21 mouse cellular contexts compared by ENCODE assay signal in genomic region chr11:116058868-116059690, GRCm38 (mm10). TPM values are rescaled to one million over a fixed set of nuclear protein-coding genes. Genes with fewer than 3 reads are reported as not detected.
DNase-seq lines count a peak whose midpoint lies in the region; ATAC-seq and TF ChIP-seq lines count a peak whose summit lies in the region.
"Had no signal": no experiment of that assay in that cellular context is flagged by ENCODE, and none has a peak within 500 bp of the region (broad histone marks: within the 10 kb centered on the region; RNA-seq: fewer than 3 reads in every experiment).

No protein-coding gene starts in this region.

- no peak overlapping the region for H3K4me3 ChIP-seq in forebrain, embryonic 12.5 days (replicated peaks)
- H3K4me3 ChIP-seq in forebrain, embryonic 10.5 days = no peak overlapping the region
- no peak overlapping the region for H3K4me3 ChIP-seq in left cerebral cortex, adult 2 months
- no peak overlapping the region for H3K4me3 ChIP-seq in liver, postnatal 0 days (ENCODE audit: low read depth, low read length)
- H3K4me3 ChIP-seq: gastrocnemius, adult 2 months; midbrain, embryonic 15.5 days; neural tube, embryonic 12.5 days had no signal

- TF ChIP-seq CTCF in left cerebral cortex, adult 2 months (IDR thresholded peaks at IDR 0.05) = no peak
- TF ChIP-seq CTCF in liver, postnatal 0 days (IDR thresholded peaks at IDR 0.05; ENCODE audit: low read depth) = no peak

- no peaks in the 10 kb centered on the region for H3K27me3 ChIP-seq in forebrain, embryonic 12.5 days
- H3K27me3 ChIP-seq in forebrain, embryonic 10.5 days (ENCODE audit: poor library complexity, severe bottlenecking) = no peaks in the 10 kb centered on the region
- H3K27me3 ChIP-seq in liver, postnatal 0 days (ENCODE audit: insufficient read depth, low read length) = no peaks in the 10 kb centered on the region
- H3K27me3 ChIP-seq: midbrain, embryonic 15.5 days; neural tube, embryonic 12.5 days had no signal

- H3K9ac ChIP-seq in forebrain, embryonic 12.5 days = no peak overlapping the region
- no peak overlapping the region for H3K9ac ChIP-seq in liver, postnatal 0 days (replicated peaks)
- H3K9ac ChIP-seq: lung, embryonic 14.5 days; midbrain, embryonic 15.5 days; neural tube, embryonic 12.5 days had no signal

- 94% methylated on average over 17 of the region's 17 CpGs for WGBS in forebrain, embryonic 12.5 days
- 91% methylated on average over 17 of the region's 17 CpGs for WGBS in forebrain, embryonic 10.5 days
- WGBS in liver, postnatal 0 days (ENCODE audit: insufficient replicate concordance) = 94% methylated on average over 17 of the region's 17 CpGs

- intact Hi-C loops in left cerebral cortex, adult 2 months (cut with DNase I) = loop anchor here (2.0 kb wide), 1 partner anchor 28 kb away; the partner anchor contains the start of gene Unk
- intact Hi-C loops in left cerebral cortex, postnatal 25 days (cut with DNase I) = no loop called here

- DNase-seq in forebrain, embryonic 10.5 days (ENCODE audit: extremely low spot score, low spot score) = no peak
- DNase-seq in left cerebral cortex, adult 2 months (ENCODE audit: extremely low spot score in 1 of 2, low spot score in 2 of 2) = no peak
- no peak for DNase-seq in left cerebral cortex, adult 18-20 months (ENCODE audit: low spot score in 2 of 2)
- peak; percentile 45 for DNase-seq in testis, postnatal 10 days (ENCODE audit: low spot score)
- no peak for DNase-seq in testis, postnatal 14 days (ENCODE audit: low spot score)
- DNase-seq in liver, postnatal 0 days = peak; percentile 14
- no peak for DNase-seq in left cerebral cortex, postnatal 25 days (ENCODE audit: low spot score in 2 of 2)
- DNase-seq: adrenal gland, adult 8-10 months; gastrocnemius, adult 2 months; kidney, adult 11 months; lung, postnatal 36 days; retina, postnatal 1 day; thymus, postnatal 25 days had no signal

- ATAC-seq in forebrain, embryonic 12.5 days (ENCODE audit: low FRiP score) = no peak
- no peak for ATAC-seq in liver, postnatal 0 days
- ATAC-seq: activated CD4-positive, CD25-positive, alpha-beta regulatory T cell, adult 4 months; forebrain, embryonic 14.5 days; hindbrain, postnatal 0 days; midbrain, embryonic 15.5 days had no signal

- H3K27ac ChIP-seq in forebrain, embryonic 12.5 days = 0 out of 2 replicates have a peak overlapping the region, but pooled peaks have one; percentile 13
- no peak overlapping the region for H3K27ac ChIP-seq in forebrain, embryonic 10.5 days
- H3K27ac ChIP-seq in left cerebral cortex, adult 2 months = peak overlapping the region; percentile 70
- H3K27ac ChIP-seq in liver, postnatal 0 days (ENCODE audit: low read depth) = no peak overlapping the region
- H3K27ac ChIP-seq: gastrocnemius, adult 2 months; hindbrain, postnatal 0 days; kidney, postnatal 0 days; midbrain, embryonic 15.5 days; neural tube, embryonic 12.5 days had no signal

- H3K9me3 ChIP-seq in forebrain, embryonic 12.5 days = no peaks in the 10 kb centered on the region
- no peaks in the 10 kb centered on the region for H3K9me3 ChIP-seq in forebrain, embryonic 10.5 days
- H3K9me3 ChIP-seq in liver, postnatal 0 days (ENCODE audit: low read length) = no peaks in the 10 kb centered on the region
- H3K9me3 ChIP-seq: midbrain, embryonic 15.5 days; neural tube, embryonic 12.5 days had no signal

- peaks cover 9% of the 10 kb centered on the region; the same call in 1 of the 2 replicates for H3K4me1 ChIP-seq in forebrain, embryonic 12.5 days
- H3K4me1 ChIP-seq in forebrain, embryonic 10.5 days = peaks cover 13% of the 10 kb centered on the region
- peaks cover 19% of the 10 kb centered on the region for H3K4me1 ChIP-seq in liver, postnatal 0 days (ENCODE audit: insufficient read depth)
- H3K4me1 ChIP-seq: midbrain, embryonic 15.5 days; neural tube, embryonic 12.5 days had no signal

- peaks cover 84% of the 10 kb centered on the region for H3K36me3 ChIP-seq in forebrain, embryonic 12.5 days (replicated peaks)
- peaks cover 96% of the 10 kb centered on the region for H3K36me3 ChIP-seq in forebrain, embryonic 10.5 days (replicated peaks)
- peaks cover 68% of the 10 kb centered on the region for H3K36me3 ChIP-seq in liver, postnatal 0 days (replicated peaks; ENCODE audit: insufficient read depth, low read length)

- TF ChIP-seq EP300 in liver, postnatal 0 days (IDR thresholded peaks at IDR 0.05; ENCODE audit: low read depth) = no peak

- no peak overlapping the region for H3K4me2 ChIP-seq in forebrain, embryonic 12.5 days
- H3K4me2 ChIP-seq in liver, postnatal 0 days (ENCODE audit: low read depth, low read length) = no peak overlapping the region
- H3K4me2 ChIP-seq: lung, embryonic 14.5 days; midbrain, embryonic 15.5 days; neural tube, embryonic 12.5 days had no signal

RNA-seq across cellular contexts. Expression of gene Unc13d, which starts 18.7 kb away (rescaled TPM):
- 0.69 and 0.73 TPM in 2 replicates for polyA plus RNA-seq in forebrain, embryonic 12.5 days (2016; fragmentation: Nextera tagmentation; extraction: Ambion mirVana)
- polyA plus RNA-seq in forebrain, embryonic 10.5 days (2016; fragmentation: Nextera tagmentation; extraction: Ambion mirVana) = 3.7 and 3.8 TPM in 2 replicates
- total RNA-seq in left cerebral cortex, adult 2 months (2021) = 1 to 10 TPM; 1.5 to 2.0 TPM
- 1 to 10 TPM; 1.8 to 2.7 TPM for total RNA-seq in left cerebral cortex, adult 18-20 months (2021)
- polyA plus RNA-seq in liver, postnatal 0 days (2015; fragmentation: Nextera tagmentation; extraction: Ambion mirVana) = 6.1 and 6.9 TPM in 2 replicates
- 1 to 10 TPM in 1 of 2 experiments, under 1 TPM in 1; 0.82 to 1.0 TPM for total RNA-seq in left cerebral cortex, postnatal 25 days (2021)

RNA-seq across cellular contexts. Expression of gene Wbp2, which starts 27.7 kb away (rescaled TPM):
- polyA plus RNA-seq in forebrain, embryonic 12.5 days (2016; fragmentation: Nextera tagmentation; extraction: Ambion mirVana) = 92.3 and 101 TPM in 2 replicates
- 71.0 and 73.6 TPM in 2 replicates for polyA plus RNA-seq in forebrain, embryonic 10.5 days (2016; fragmentation: Nextera tagmentation; extraction: Ambion mirVana)
- total RNA-seq in left cerebral cortex, adult 2 months (2021) = 100 to 1,000 TPM; 387 to 414 TPM
- 100 to 1,000 TPM; 464 to 477 TPM for total RNA-seq in left cerebral cortex, adult 18-20 months (2021)
- 63.3 and 65.0 TPM in 2 replicates for polyA plus RNA-seq in liver, postnatal 0 days (2015; fragmentation: Nextera tagmentation; extraction: Ambion mirVana)
- 100 to 1,000 TPM; 342 to 363 TPM for total RNA-seq in left cerebral cortex, postnatal 25 days (2021)

RNA-seq across cellular contexts. Expression of gene Unk, which starts 29.0 kb away (rescaled TPM):
- polyA plus RNA-seq in forebrain, embryonic 12.5 days (2016; fragmentation: Nextera tagmentation; extraction: Ambion mirVana) = 47.9 and 50.4 TPM in 2 replicates
- 48.4 and 48.9 TPM in 2 replicates for polyA plus RNA-seq in forebrain, embryonic 10.5 days (2016; fragmentation: Nextera tagmentation; extraction: Ambion mirVana)
- 10 to 100 TPM; 22.7 to 24.6 TPM for total RNA-seq in left cerebral cortex, adult 2 months (2021)
- 10 to 100 TPM; 21.8 to 22.3 TPM for total RNA-seq in left cerebral cortex, adult 18-20 months (2021)
- 3.9 and 5.1 TPM in 2 replicates for polyA plus RNA-seq in liver, postnatal 0 days (2015; fragmentation: Nextera tagmentation; extraction: Ambion mirVana)
- total RNA-seq in left cerebral cortex, postnatal 25 days (2021) = 10 to 100 TPM; 20.7 to 21.7 TPM

RNA-seq across cellular contexts. Expression of gene H3f3b, which starts 31.3 kb away (rescaled TPM):
- 2,341 and 2,432 TPM in 2 replicates for polyA plus RNA-seq in forebrain, embryonic 12.5 days (2016; fragmentation: Nextera tagmentation; extraction: Ambion mirVana)
- polyA plus RNA-seq in forebrain, embryonic 10.5 days (2016; fragmentation: Nextera tagmentation; extraction: Ambion mirVana) = 1,610 and 1,612 TPM in 2 replicates
- total RNA-seq in left cerebral cortex, adult 2 months (2021) = 100 to 1,000 TPM; 247 to 254 TPM
- 100 to 1,000 TPM; 246 to 269 TPM for total RNA-seq in left cerebral cortex, adult 18-20 months (2021)
- polyA plus RNA-seq in liver, postnatal 0 days (2015; fragmentation: Nextera tagmentation; extraction: Ambion mirVana) = 647 and 656 TPM in 2 replicates
- total RNA-seq in left cerebral cortex, postnatal 25 days (2021) = 100 to 1,000 TPM; 225 to 260 TPM

RNA-seq across cellular contexts. Expression of gene Galk1, which starts 46.6 kb away (rescaled TPM):
- 98.3 and 107 TPM in 2 replicates for polyA plus RNA-seq in forebrain, embryonic 12.5 days (2016; fragmentation: Nextera tagmentation; extraction: Ambion mirVana)
- polyA plus RNA-seq in forebrain, embryonic 10.5 days (2016; fragmentation: Nextera tagmentation; extraction: Ambion mirVana) = 223 and 224 TPM in 2 replicates
- total RNA-seq in left cerebral cortex, adult 2 months (2021) = 10 to 100 TPM; 13.3 to 13.9 TPM
- 10 to 100 TPM; 15.5 to 16.3 TPM for total RNA-seq in left cerebral cortex, adult 18-20 months (2021)
- polyA plus RNA-seq in liver, postnatal 0 days (2015; fragmentation: Nextera tagmentation; extraction: Ambion mirVana) = 317 and 319 TPM in 2 replicates
- total RNA-seq in left cerebral cortex, postnatal 25 days (2021) = 10 to 100 TPM; 14.7 to 18.7 TPM

Comparison
In these comparisons a context has a peak if more than half of its experiments do, and no peak if none do; other contexts are left out.
1. H3K27ac ChIP-seq: peak in forebrain, embryonic 12.5 days (single experiment) and left cerebral cortex, adult 2 months (single experiment); none in forebrain, embryonic 10.5 days (single experiment) and liver, postnatal 0 days (single experiment).
2. DNase-seq: peak in testis, postnatal 10 days (single experiment) and liver, postnatal 0 days (single experiment); none in forebrain, embryonic 10.5 days (single experiment), left cerebral cortex, adult 2 months (0 of 2), left cerebral cortex, adult 18-20 months (0 of 2), testis, postnatal 14 days (single experiment) and left cerebral cortex, postnatal 25 days (0 of 2).